Mouse (Mus musculus) embryonic fibroblast, embryonic 13.5 days (primary cell): ENCODE measurements around the gene Ndufa5.

Source experiments
- CTCF ChIP-seq: IDR thresholded peaks from 2 replicates; pipeline ENCODE4 v1.5.1; 2011; ENCODE audit warnings: mild to moderate bottlenecking, control low read depth, low read length, moderate library complexity, borderline replicate concordance; ENCODE audit not compliant: insufficient read depth
- POLR2A ChIP-seq: IDR thresholded peaks from 2 replicates; pipeline ENCODE4 v1.6.1; 2011; ENCODE audit warnings: low read depth, mild to moderate bottlenecking, control low read depth, low read length, moderate library complexity

- TF ChIP-seq CTCF (no peak), POLR2A (no peak)
These were observed 2.1 kb downstream of the Ndufa5 start for GRCm38 (mm10) chr6:24525705-24526104.
